Mouse (Mus musculus) thymus, adult 2 months (tissue): Measurements from ENCODE around the gene Vezf1. TPM values are rescaled to one million over a fixed set of nuclear protein-coding genes. Genes with fewer than 3 reads are reported as not detected.

Experiments
- DNase-seq: peaks from one replicate; pipeline ENCODE4 v3.0.0; 2021
- H3K27ac ChIP-seq: fragments of 200-500 bp; 2 replicates; pipeline ENCODE4 v1.5.1; 2012; ENCODE audit warnings: low read length, control low read depth; ENCODE audit not compliant: control insufficient read depth, insufficient read depth
- H3K27me3 ChIP-seq: fragments of 200-500 bp; 2 replicates; pipeline ENCODE4 v1.6.1; 2012; ENCODE audit warnings: mild to moderate bottlenecking, low read length, moderate library complexity, mixed read lengths; ENCODE audit not compliant: control insufficient read depth, insufficient read depth
- H3K36me3 ChIP-seq: fragments of 200-500 bp; 2 replicates; pipeline ENCODE4 v1.6.1; 2012; ENCODE audit warnings: mild to moderate bottlenecking, low read length, moderate library complexity; ENCODE audit not compliant: control insufficient read depth, insufficient read depth
- H3K4me1 ChIP-seq: fragments of 200-500 bp; replicated peaks from 2 replicates; pipeline ENCODE4 v1.6.1; 2012; ENCODE audit warnings: low read length; ENCODE audit not compliant: control insufficient read depth, insufficient read depth
- H3K4me3 ChIP-seq: fragments of 200-500 bp; 2 replicates; pipeline ENCODE4 v1.5.1; 2012; ENCODE audit warnings: mild to moderate bottlenecking, low read length, control low read depth, moderate library complexity; ENCODE audit not compliant: control insufficient read depth, insufficient read depth
- CTCF ChIP-seq: fragments of 200-500 bp; IDR thresholded peaks from 2 replicates; pipeline ENCODE4 v1.5.1; 2012; ENCODE audit warnings: mild to moderate bottlenecking, control low read depth, low read length, moderate library complexity, borderline replicate concordance; ENCODE audit not compliant: control insufficient read depth, poor library complexity, insufficient read depth; ENCODE audit errors: extremely low read depth
- POLR2A ChIP-seq: fragments of 200-500 bp; IDR thresholded peaks from 2 replicates; pipeline ENCODE4 v1.6.1; 2012; ENCODE audit warnings: mild to moderate bottlenecking, low read length, control low read depth, moderate library complexity; ENCODE audit not compliant: control insufficient read depth, poor library complexity, insufficient read depth; ENCODE audit errors: extremely low read depth
- WGBS: fragments of 180-500 bp; shearing (Covaris S2); methylation state at CpG from one replicate; pipeline ENCODE4 v1.1.7; 2018; 5-methylcytosine and 5-hydroxymethylcytosine counted together
- polyA plus RNA-seq: library from polyadenylated mRNA; depleted of rRNA; stranded (reverse); fragments of >200 nt; gene quantifications from 2 replicates; pipeline ENCODE4 v1.2.3, GENCODE M21; 2012; rRNA removed

The Vezf1 gene
- 35.4 and 35.9 TPM in 2 replicates for polyA plus RNA-seq

- DNase-seq = peak; percentile 74
- H3K4me1 ChIP-seq = peaks cover 7% of the 10 kb centered on the region
- TF ChIP-seq POLR2A (0 out of 2 replicates have a peak, but pooled peaks have one; percentile 33), CTCF (no peak)
Measured at GRCm38 (mm10) chr11:88067586-88068410, at the start of gene Vezf1. Vezf1 (plus strand) TSS chr11:88068279.

GRCm38 (mm10) chr11:88023933-88024332 lies 44.1 kb upstream of the Vezf1 start:
- 84% methylated on average over 2 of the region's 2 CpGs for WGBS
- TF ChIP-seq POLR2A (no peak), CTCF (no peak)
- H3K27me3 ChIP-seq = no peaks in the 10 kb centered on the region
- no peak overlapping the region for H3K4me3 ChIP-seq
- no peaks in the 10 kb centered on the region for H3K4me1 ChIP-seq
- DNase-seq = no peak
- H3K36me3 ChIP-seq = no peaks in the 10 kb centered on the region
- H3K27ac ChIP-seq = no peak overlapping the region

More at GRCm38 (mm10) chr11:88067586-88068410, at the start of gene Vezf1:
- Histone ChIP-seq H3K36me3 (no peaks in the 10 kb centered on the region), H3K27me3 (no peaks in the 10 kb centered on the region), H3K27ac (peak within 1 kb of the TSS; percentile 14; the same call in 1 of the 2 replicates), H3K4me3 (peak within 1 kb of the TSS; percentile 96)
- WGBS = 3% methylated on average over 73 of the region's 81 CpGs

DNA sequence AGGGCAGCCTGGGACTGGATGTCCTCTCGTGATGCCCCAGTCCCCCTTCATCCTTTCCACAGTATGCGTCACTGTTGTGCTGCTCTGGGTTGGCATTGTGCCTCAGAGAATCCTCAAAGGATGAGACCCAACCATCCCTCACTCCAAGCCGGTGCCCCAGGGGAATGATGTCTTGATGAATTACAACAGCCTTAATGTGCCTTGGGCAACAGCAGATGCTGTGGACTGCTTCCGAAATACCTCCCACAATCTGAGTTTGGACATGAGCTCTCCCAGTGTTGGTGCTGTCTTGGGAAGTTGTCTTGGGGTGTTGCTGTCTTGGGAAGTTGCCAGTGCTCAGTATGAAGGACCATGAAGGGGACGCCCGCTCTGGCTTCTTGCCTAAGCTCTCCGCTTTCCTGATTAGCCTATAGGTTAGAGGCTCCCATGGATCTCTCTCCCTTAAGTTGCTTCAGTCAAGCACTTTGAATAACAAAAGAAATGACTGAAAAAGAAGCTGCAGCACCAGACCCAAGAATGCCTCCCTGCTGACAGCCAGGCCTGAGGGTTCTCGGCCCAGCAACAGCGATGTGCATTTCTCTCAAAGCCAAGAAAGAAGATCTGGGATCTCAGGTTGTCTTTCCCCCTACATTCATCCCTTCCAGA lies 40.6 kb upstream of the Vezf1 start:
- no peak for TF ChIP-seq POLR2A
- no peak for TF ChIP-seq CTCF
- no peak for DNase-seq
- no peak overlapping the region for H3K27ac ChIP-seq
- no peaks in the 10 kb centered on the region for H3K4me1 ChIP-seq
- no peaks in the 10 kb centered on the region for H3K36me3 ChIP-seq
- no peaks in the 10 kb centered on the region for H3K27me3 ChIP-seq
- 94% methylated on average over 9 of the region's 9 CpGs for WGBS
- H3K4me3 ChIP-seq = no peak overlapping the region

DNA sequence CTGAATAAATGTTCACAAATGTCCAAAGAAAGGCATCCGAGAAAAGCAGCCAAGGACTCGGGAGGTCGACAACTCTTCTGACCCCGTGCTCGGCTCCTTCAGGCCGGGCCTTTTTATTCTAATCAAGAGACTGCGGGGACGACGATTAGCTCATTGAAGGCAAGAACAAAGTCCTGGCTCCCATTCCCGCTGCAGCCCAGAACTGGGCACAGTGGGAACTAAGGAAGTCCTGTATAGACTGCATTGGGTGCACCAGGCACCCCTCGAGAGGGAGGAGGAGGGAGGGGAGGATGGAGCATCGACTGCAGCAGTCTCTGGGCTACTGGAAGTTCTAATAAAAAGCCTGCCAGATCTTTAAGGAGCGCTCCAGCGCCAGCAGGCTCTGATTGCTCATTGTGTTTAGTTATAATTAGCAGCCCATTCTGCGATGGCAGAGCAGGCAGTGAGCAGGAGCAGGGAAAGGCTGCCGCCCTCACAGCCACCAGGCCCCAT lies 39.8 kb upstream of the Vezf1 start:
- DNase-seq = no peak
- Histone ChIP-seq H3K36me3 (no peaks in the 10 kb centered on the region), H3K27me3 (no peaks in the 10 kb centered on the region), H3K4me1 (no peaks in the 10 kb centered on the region), H3K4me3 (no peak overlapping the region), H3K27ac (no peak overlapping the region)
- no peak for TF ChIP-seq CTCF
- WGBS = 87% methylated on average over 16 of the region's 16 CpGs

DNA sequence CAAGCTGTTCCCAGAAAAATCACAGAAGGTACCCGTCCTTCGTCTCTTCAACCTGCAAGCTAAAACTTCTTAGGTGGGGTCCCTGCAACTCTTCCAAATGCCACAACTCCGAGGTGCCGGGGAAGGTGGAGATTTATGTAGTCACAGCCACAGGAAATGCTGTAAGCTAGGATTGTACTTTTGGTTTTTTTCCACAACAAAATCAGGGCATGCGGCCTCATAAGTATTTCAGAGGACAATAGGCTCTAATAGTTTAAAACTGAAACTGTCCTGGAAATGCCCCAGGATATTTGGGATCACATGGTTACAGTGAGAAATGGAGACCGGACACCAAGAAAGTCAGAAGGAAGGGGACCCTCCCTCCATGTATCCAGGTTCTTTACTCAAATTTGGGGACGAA lies 37.9 kb upstream of the Vezf1 start:
- no peak overlapping the region for H3K27ac ChIP-seq
- no peak for DNase-seq
- 84% methylated on average over 7 of the region's 7 CpGs for WGBS
- H3K4me1 ChIP-seq = no peaks in the 10 kb centered on the region
- TF ChIP-seq CTCF = no peak
- TF ChIP-seq POLR2A = no peak
- no peaks in the 10 kb centered on the region for H3K36me3 ChIP-seq
- H3K27me3 ChIP-seq = no peaks in the 10 kb centered on the region
- no peak overlapping the region for H3K4me3 ChIP-seq

DNA sequence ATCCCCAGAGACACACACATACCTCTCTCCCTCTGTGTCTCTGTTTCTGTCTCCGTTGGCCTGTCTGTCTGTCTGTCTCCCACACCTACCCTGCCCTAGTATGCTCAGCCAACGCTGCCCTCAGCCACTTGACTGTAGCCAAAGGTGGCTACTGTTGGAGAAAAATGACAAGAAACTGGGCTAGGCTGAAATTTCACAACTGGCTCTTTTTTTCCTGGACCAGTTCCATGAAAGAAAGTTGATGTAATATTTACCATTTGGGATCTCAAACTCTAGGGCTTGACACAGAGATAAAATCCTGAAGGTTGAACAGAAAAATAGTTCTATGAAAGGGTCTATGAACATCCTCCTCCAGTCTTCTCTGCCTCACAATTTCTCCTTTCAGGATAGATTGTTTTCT lies 37.2 kb upstream of the Vezf1 start:
- H3K27ac ChIP-seq = no peak overlapping the region
- no peak for DNase-seq
- H3K4me1 ChIP-seq = no peaks in the 10 kb centered on the region
- no peak overlapping the region for H3K4me3 ChIP-seq
- 89% methylated on average over 2 of the region's 2 CpGs for WGBS
- H3K27me3 ChIP-seq = no peaks in the 10 kb centered on the region
- H3K36me3 ChIP-seq = no peaks in the 10 kb centered on the region
- TF ChIP-seq POLR2A (no peak), CTCF (no peak)

DNA sequence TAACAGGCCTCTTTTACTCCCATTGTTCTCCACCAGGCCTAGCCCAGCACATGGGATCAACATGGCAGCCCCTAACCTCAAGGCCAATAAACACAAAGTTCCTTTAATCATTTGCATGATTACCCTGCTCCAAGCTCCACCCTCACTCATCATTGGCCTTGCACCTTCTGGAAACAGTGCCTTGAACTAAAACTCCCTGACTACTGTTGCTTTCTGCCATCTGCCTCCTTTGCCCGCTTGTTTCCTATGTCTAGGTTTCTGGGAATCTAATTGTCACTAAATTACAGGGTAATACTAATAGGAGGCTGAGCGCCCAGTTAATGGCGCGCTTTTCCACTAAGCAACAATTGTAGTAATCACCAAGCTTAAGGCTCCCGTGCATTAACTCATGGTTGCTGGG lies 36.3 kb upstream of the Vezf1 start:
- no peak overlapping the region for H3K27ac ChIP-seq
- 97% methylated on average over 5 of the region's 5 CpGs for WGBS
- TF ChIP-seq POLR2A (no peak), CTCF (no peak)

More for the DNA sequence above, 36.3 kb upstream of the Vezf1 start:
- no peak overlapping the region for H3K4me3 ChIP-seq
- H3K27me3 ChIP-seq = no peaks in the 10 kb centered on the region
- DNase-seq = no peak
- H3K36me3 ChIP-seq = no peaks in the 10 kb centered on the region
- H3K4me1 ChIP-seq = no peaks in the 10 kb centered on the region
